Mouse (Mus musculus) gastrocnemius, postnatal 10 days (tissue): ENCODE measurements around the gene Dis3. TPM values are rescaled to one million over a fixed set of nuclear protein-coding genes. Genes with fewer than 3 reads are reported as not detected.
"Not testable (repeated sequence)": the region's sequence is repeated elsewhere in the genome, so short reads cannot be mapped to it uniquely, and the experiment has no call there.

Experiments
- DNase-seq: peaks from one replicate; pipeline ENCODE4 v3.0.0; 2021; ENCODE audit warnings: mixed read lengths
- total RNA-seq, 2 experiments: library from RNA; stranded (reverse); gene quantifications; 2 replicates each; pipeline ENCODE4 v1.2.3; 2021

Gene Dis3
- total RNA-seq, 2 experiments from 2014 or later = 17.7 to 20.0 TPM

- DNase-seq = no peak
Measured at GRCm38 (mm10) chr14:99063091-99063490, 36.5 kb downstream of the Dis3 start.

GRCm38 (mm10) chr14:99060616-99061015 lies 39.0 kb downstream of the Dis3 start:
- no peak for DNase-seq

GRCm38 (mm10) chr14:99058959-99059586 lies 40.5 kb downstream of the Dis3 start:
- DNase-seq = no peak

- DNase-seq = no peak
Measured at GRCm38 (mm10) chr14:99046782-99047181, 52.8 kb downstream of the Dis3 start.

DNA sequence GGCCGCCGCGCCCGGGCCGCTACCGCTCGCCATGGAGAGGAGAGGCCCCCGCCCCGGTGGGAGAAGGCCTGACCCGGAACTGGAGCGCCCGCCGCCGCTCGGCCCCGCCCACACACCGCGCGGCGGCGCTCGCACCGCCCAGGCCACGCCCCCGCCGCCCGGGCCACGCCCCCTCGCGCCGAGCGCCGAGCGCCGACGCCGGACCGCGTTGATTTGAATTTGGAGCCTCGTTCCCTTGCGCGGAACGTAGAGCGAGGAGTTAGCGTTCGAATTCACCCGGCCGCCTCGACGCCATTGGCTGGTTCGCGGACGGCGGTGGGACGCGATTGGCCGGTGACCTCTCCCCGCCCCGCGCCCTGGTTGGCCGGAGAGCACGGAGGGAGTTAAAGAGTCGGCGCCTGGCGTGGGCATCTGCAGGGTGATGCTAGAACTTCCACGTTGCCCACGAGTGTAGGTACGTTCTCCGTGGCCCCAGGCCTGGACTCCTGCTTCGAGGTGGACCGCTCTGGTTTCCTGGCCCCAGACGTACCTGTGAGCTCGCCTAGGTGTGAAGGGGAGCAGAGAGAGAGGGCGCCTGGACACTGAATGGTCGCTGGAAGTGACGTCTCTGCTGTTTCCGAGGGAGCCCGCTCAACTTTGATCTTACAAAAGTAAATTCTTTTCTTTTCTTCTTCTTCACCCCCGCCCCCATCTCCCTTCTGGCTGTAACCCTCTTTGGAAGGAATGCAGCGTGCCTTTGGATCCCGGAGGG lies 53.4 kb downstream of the Dis3 start, which contains the start of the genes Mzt1 and Bora:
Gene Mzt1 (minus strand): TSS at position 104 of the 751 bp plus-strand sequence.
Gene Bora (plus strand): TSS at position 192 of the 751 bp plus-strand sequence.
- peak; percentile 90 for DNase-seq

DNA sequence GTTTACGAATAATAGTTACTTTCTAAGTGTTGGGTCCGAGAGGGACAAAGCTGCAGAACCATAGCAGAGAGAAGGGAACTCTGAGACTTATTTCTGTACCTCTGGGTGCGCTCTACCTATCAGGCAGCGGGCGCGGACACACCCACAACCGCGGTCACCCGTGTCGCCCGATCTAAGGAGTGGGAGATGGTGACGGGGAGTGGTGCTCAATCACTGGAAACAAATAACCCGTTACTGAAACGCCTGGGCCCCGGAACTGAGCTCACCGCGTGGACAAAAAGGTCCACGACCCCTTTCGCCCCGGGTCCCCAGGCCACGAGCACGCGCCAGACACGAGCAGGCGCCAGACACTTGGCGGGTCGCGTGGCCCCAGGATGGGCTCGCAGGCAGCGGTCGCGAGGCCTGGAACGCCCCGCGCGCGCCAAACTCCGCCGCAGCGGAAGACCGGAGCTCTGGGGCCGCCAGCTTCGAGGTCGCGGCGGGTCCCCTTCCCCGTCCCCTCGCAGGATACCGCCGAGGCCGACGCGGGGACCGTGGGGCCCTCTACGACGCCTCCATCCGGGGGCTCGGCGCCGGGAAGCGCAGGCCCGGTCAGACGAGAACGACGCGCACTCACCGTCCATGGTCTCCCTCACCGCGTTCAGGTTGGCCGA lies 54.1 kb downstream of the Dis3 start:
- no peak for DNase-seq

- DNase-seq = no peak
Measured at GRCm38 (mm10) chr14:99044718-99045117, 54.9 kb downstream of the Dis3 start.

- no peak for DNase-seq
Measured at GRCm38 (mm10) chr14:99044096-99044495, 55.5 kb downstream of the Dis3 start.

GRCm38 (mm10) chr14:99043499-99043898 lies 56.1 kb downstream of the Dis3 start:
- DNase-seq = no peak

- no peak for DNase-seq
Measured at GRCm38 (mm10) chr14:99041416-99041815, 58.2 kb downstream of the Dis3 start.

- not testable (repeated sequence) for DNase-seq
Measured at GRCm38 (mm10) chr14:99039308-99039707, 60.3 kb downstream of the Dis3 start.

GRCm38 (mm10) chr14:99037703-99038102 lies 61.9 kb downstream of the Dis3 start:
- no peak for DNase-seq

- DNase-seq = no peak
Measured at GRCm38 (mm10) chr14:99036039-99036438, 63.5 kb downstream of the Dis3 start.

DNA sequence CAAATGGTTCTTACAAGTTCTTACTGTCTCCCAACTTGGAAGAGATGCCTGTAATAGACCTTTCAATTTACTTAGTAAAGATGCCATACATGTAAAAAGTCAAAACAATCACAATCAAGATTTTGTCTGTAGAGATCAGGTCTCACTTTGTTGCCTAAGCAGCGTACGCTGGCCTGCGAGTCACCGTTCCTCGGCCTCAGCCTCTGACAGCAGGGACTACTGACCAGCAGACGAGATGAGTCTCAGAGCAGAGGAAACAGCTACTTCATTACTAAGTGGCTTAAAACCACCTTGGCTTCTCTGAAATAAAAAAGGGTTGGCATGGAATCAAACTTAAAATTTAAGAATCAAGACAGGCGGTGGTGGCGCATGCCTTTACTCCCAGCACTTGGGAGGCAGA lies 64.7 kb downstream of the Dis3 start:
- DNase-seq = not testable (repeated sequence)

GRCm38 (mm10) chr14:99032596-99032995 lies 67.0 kb downstream of the Dis3 start:
- no peak for DNase-seq

GRCm38 (mm10) chr14:99031337-99031873 lies 68.2 kb downstream of the Dis3 start:
- DNase-seq = no peak

DNA sequence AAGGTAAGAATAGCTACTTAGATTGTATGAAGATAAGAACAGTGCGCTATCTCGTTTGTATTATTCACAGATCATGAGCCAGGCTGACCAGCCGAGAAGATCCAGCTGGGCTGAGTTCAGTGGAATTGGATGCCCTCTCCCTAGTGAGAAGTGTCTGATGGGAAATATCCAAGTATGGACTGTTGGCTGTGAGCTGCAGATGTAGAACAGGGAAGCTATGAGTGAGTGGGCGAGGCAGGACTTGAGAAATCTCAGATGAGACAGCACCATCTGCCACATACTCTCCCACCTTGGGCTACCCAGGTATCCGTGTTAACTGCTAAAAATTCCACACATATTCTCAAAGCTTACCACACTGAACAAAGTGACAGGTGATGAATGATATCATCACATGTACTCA lies 69.6 kb downstream of the Dis3 start:
- DNase-seq = no peak

Other genes starting within 250 kb of the Dis3 start
- gene Rpl36a-ps1, start 105.5 kb downstream of the Dis3 start, total RNA-seq = 1 to 10 TPM; 1.2 to 6.3 TPM
- 10 to 100 TPM; 22.5 to 26.6 TPM for gene Mzt1, start 53.6 kb downstream of the Dis3 start, total RNA-seq
- 1 to 10 TPM; 3.6 to 4.4 TPM for gene Bora, start 53.5 kb downstream of the Dis3 start, total RNA-seq
- gene Pibf1, start 346 bp downstream of the Dis3 start, total RNA-seq = 10 to 100 TPM; 10.0 to 13.1 TPM
- 10 to 100 TPM; 15.1 to 20.2 TPM for gene Klf5, start 198.9 kb upstream of the Dis3 start, total RNA-seq